Mouse (Mus musculus) T-helper 1 cell (primary cell): ENCODE results near the gene Fgf4.

Experiments used
- in situ Hi-C: fragments of 300-600 bp; cut with MboI, MseI; formaldehyde crosslinking; loops from one replicate; pipeline ENCODE4 v1.15.1; 2025; ENCODE audit warnings: high pct_unique_total_duplicates

Fgf4 gene

DNA sequence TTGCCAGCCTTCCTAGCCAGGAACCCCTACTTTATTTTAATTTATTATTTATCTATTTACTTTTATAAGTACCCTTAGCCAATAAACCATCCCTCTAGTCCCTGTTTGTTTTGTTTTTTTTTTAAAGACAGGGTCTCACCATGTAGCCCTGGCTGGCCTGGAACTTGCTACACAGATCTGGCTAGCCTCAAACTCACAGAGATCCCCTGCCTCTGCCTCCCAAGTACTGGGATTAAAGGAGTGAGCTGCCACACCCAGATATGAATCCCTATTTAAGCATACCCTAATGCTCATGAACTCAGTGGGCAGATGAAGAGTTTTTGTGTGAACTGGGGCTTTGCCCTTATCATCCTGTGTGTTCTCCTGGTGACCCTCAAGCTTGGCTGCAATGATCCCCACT is at the start of gene Fgf4:
Fgf4 (plus strand) TSS at position 301 of the 400 bp plus-strand sequence.
- in situ Hi-C loops = no loop called here

- in situ Hi-C loops = no loop called here
Observed at GRCm38 (mm10) chr7:144798471-144798870, 48.7 kb upstream of the Fgf4 start.

GRCm38 (mm10) chr7:144807036-144807435 is 40.1 kb upstream of the Fgf4 start:
- in situ Hi-C loops = no loop called here

GRCm38 (mm10) chr7:144807976-144808577 is 39.1 kb upstream of the Fgf4 start:
- in situ Hi-C loops = no loop called here

DNA sequence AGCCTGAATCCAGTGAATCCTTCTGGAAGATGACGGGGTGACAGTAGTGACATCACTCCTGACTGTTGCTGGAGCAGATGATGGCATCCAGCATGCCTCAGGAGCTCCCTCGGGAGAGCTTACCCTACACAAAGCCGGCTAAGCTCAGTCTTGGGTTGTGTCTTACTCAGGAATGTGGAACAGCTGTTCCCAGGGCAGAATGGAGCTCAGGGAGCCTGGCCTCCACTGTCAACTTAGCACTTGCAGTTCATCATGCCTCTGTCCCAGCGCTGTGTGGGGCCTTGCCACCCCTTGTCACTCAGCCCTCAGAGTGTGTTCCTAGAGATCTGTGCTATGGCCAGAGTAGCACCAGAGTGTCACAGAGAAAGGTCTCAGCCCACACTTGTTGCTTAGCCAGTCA is 35.6 kb upstream of the Fgf4 start:
- in situ Hi-C loops = no loop called here

GRCm38 (mm10) chr7:144821901-144822300 is 25.3 kb upstream of the Fgf4 start:
- in situ Hi-C loops = no loop called here

DNA sequence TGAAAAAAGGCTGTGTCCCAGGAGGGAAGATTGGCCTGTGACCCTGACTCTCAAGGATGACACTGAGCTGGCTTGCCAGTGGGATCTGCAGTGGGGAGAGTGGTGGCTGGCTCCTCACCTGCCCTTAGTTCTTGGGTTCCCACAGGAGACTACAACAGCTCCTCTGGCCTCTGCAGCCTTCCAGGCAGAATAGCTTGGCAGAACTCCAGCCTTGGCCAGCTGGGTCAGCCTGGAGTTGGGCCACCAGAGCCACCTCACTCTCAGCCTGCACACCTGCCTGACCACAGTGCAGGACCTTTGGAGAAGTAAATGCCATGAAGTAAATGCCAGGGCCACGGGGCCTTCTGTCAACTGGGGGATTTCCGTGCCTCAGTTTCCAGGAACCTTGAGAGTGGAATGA is 23.2 kb upstream of the Fgf4 start:
- in situ Hi-C loops = no loop called here

DNA sequence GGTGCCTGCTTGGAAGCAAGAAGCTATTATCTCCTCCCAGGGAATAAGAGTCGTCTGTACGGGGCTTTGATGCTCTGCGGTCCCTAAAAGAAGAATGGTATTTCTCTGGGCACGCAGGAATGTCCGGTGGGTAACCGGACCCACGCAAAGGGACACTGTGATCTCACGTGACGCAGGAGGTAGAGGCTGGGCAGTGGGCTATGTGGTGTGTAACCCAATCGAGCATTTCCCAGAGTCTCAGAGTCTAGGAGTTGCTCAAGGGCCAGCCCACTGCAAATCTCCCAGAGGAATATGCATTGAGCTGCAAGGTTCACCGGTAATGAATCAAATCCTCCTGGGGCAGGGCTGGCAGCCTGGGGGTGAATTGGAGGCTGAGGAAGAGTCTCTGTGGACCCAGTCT is 18.8 kb upstream of the Fgf4 start:
- in situ Hi-C loops = no loop called here

GRCm38 (mm10) chr7:144837891-144838488 is 9.2 kb upstream of the Fgf4 start, which contains the start of gene Fgf3:
TSS of gene Fgf3 (plus strand) at chr7:144838083.
- in situ Hi-C loops = no loop called here

DNA sequence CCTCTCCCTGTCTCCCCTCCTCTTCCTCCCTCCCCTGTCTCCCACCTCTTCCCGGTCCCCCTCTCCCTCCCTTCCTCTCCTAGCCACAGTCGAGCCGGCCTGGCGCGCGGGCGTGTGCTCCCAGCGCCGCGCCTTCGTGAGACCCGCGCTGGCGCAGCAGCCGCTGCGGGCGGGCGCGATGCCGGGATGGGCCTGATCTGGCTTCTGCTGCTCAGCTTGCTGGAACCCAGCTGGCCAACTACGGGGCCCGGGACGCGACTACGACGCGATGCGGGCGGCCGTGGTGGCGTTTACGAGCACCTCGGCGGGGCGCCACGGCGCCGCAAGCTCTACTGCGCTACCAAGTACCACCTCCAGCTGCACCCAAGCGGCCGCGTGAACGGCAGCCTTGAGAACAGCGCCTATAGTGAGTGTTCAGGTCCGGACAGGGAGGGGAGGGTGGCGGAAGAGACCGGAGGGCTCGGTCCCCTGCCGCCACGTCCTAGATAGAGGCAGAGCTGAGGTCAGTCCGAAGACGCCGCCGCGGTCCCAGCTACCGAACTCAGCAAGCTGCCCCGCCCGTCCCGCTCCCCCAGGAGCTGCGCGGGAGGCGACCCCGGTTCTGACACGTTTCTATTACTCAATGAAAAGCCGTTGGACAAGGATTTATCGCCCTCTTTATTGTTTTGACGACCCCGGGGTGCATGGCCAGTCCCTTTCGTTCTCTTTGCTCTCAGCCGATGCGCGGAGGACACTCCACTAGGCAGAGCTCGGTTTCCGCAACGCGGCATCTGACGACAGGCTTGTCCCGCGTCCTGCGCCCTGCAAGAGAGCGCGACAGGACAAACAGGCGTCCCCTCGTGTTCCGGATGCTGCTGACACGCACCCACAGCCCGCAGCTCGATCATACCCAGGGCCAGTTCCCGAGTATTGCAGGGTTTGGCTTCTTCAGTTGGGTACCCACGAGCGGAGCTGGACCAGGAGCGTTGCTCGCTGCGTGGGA is 8.4 kb upstream of the Fgf4 start:
- in situ Hi-C loops = no loop called here

- in situ Hi-C loops = no loop called here
Observed at GRCm38 (mm10) chr7:144846158-144846557, 1.0 kb upstream of the Fgf4 start.

- in situ Hi-C loops = no loop called here
Observed at GRCm38 (mm10) chr7:144851321-144851720, 4.2 kb downstream of the Fgf4 start.

- in situ Hi-C loops = no loop called here
Observed at GRCm38 (mm10) chr7:144854966-144855365, 7.8 kb downstream of the Fgf4 start.

DNA sequence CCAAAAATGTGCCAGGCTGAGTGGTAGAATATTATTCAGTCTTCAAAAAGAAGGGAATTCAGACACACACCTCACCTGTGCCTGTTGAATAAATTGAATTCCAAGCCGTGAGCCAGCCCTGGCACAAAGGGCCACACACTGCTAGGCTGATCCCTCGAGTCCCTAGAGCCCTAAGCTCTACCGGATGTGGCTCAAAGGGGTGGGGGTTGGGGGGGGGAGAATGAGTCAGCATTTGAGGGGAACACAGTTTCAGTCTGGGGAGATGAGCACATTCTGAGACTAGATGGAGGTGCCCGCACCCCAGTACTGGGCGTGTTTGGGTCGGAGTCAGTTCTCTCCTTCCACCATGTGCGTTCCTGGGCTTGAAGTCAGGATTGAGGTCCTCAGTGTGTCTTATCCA is 10.0 kb downstream of the Fgf4 start:
- in situ Hi-C loops = no loop called here

DNA sequence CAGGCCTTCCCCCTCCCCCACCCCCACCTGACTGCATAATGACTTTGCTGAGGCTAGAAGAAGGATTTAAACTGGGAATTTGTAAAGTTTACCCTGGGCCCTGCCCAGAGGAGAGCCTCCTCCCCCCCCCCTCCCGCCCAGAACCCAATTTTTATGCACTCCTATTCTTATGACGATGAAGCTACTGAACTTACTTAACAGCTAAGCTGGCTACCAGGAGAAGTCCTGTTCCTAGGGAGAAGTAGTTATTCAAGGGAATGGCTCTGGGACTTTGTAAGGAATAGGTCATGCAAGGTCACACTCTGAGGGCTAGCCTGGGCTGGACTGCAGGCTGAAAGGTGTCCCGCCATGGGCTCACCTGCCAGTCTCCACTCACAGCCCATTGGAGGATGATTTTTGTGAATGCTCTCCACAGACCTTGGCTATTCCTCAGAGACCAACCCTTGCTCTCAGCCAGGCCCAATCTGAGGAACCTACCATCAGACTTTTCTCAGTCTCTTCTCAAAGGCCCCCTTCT is 10.7 kb downstream of the Fgf4 start:
- in situ Hi-C loops = no loop called here

DNA sequence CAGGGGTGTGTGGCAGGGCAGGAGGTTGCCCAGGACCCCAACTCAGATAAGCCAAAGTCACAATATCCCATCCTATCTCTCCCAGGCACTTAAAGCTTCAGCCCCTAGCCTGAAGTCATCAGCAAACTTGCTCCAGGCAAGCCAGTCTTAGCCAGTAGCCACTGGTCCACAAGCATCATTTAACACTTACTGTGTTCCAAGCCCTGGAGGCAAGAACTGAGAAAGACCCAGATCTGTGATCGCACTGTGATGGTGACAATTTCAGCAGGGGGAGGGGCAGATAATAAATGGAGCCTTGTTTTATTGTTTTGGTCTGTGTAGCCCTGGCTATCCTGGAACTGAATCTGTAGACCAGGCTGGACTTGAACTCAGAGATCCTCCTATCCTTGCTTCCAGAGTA is 11.5 kb downstream of the Fgf4 start:
- in situ Hi-C loops = no loop called here

GRCm38 (mm10) chr7:144861056-144861768 is 14.0 kb downstream of the Fgf4 start:
- in situ Hi-C loops = no loop called here

GRCm38 (mm10) chr7:144861769-144862070 is 14.6 kb downstream of the Fgf4 start:
- in situ Hi-C loops = no loop called here

DNA sequence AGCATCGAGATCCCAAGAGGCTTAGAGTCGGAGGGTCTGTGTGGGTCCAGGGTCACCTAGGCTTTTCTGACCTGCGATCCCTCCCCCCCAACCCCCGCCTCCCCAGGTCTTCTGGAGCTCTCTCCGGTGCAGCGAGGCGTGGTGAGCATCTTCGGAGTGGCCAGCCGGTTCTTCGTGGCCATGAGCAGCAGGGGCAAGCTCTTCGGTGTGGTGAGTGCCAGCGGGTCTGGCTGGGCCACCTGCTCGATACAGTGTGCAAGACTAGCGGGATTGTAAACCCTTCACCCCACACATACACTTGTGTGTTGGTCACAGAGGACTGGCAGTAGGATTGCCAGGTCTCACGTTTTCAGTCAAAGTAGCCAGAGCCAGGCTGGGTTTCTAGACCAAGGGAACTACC is 15.0 kb downstream of the Fgf4 start:
- in situ Hi-C loops = no loop called here

- in situ Hi-C loops = no loop called here
Observed at GRCm38 (mm10) chr7:144862712-144863111, 15.5 kb downstream of the Fgf4 start.

DNA sequence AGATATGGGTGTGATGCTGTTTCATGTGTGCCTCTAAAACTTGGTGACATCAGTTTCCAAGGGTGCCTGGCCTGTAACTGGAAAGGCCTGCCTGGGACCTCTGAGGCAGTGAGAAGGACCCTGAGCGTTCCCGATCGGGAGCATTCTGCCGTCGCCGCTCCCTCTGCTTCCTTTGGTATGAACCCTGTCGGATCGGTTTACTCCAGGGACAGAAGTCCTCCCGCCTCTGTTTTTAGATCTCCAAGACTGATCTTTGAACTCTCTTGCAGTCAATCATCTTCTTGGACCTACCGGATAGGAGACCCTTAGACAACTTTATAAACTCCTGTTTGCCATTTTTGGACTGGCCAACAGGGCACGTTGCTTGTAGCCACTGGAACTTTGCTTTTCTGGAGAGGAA is 16.0 kb downstream of the Fgf4 start:
- in situ Hi-C loops = no loop called here

DNA sequence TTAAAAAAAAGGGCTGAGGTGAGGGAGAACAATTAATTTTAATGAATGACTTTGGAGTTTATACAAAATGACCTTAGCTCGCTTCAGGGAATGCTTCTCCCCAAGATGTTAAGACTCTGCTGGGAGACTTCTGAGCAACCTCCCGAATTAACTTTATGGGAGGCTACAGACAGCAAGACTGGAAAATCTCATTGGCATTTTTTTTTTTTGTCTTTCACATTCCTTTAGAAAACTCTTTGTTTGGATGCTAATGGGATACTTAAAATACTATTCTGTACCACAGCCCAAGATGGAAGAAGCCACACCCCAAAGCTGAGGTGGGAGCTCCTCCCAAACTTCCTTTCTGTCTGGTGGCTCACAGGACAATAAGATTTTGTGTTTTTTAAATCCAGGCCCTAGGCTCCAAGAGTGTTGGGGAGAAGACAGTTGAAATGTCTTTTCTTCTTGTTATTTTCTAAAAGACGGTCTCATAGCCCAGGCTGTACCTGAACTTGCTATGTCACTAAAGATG is 17.0 kb downstream of the Fgf4 start:
- in situ Hi-C loops = no loop called here
